Mouse (Mus musculus): ENCODE measurements at regions not wholly inside any gene's neighbourhood (a gene's known extent, or its start where the extent isn't known, plus 50 kb on each side); places are given as distances from the start of the nearest gene placed in this dataset.

DNA sequence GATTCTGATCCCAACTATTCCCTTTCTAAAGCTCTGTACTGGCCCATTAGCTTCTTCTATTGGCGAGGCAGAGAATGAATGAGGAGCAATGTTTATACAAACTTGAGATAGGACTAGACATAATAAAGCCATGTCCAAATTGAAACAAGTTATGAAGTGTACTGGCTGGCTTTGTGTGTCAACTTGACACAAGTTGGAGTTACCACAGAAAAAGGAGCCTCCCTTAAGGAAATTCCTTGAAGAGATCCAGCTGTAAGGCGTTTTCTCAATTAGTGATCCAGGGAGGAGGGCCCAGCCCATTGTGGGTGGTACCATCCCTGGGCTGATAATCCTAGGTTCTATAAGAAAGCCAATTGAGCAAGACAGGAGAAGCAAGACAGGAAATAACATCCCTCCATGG is 135.9 kb upstream of the Cr2 start:
- no peak for ATAC-seq (ENCODE audit: extremely low read depth, insufficient number of reproducible peaks, low FRiP score, poor library complexity, severe bottlenecking)

- ATAC-seq (ENCODE audit: extremely low read depth, insufficient number of reproducible peaks, low FRiP score, poor library complexity, severe bottlenecking), result no peak
Observed at GRCm38 (mm10) chr1:195285076-195285475, 108.6 kb upstream of the Cr2 start.

DNA sequence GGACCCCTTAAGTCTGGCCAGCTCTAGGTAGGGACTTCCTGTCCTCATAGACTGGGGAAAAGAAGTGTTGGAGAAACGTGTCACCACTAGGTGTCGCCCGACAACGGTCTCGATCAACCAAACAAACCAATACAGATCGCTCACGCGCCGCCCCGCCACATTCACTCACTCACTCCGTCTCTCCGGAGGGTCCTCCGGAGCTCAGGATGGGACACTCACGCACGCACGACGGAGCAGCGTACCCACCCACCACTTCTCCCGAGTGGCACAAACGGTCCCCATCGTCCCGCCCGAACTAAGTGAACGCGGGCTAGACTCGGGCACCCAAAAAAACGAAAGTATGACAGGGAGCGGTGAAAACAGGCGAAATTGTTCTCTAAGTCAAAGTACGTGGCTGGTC is 65.0 kb upstream of the Cr2 start:
- no peak for ATAC-seq (ENCODE audit: extremely low read depth, insufficient number of reproducible peaks, low FRiP score, poor library complexity, severe bottlenecking)

DNA sequence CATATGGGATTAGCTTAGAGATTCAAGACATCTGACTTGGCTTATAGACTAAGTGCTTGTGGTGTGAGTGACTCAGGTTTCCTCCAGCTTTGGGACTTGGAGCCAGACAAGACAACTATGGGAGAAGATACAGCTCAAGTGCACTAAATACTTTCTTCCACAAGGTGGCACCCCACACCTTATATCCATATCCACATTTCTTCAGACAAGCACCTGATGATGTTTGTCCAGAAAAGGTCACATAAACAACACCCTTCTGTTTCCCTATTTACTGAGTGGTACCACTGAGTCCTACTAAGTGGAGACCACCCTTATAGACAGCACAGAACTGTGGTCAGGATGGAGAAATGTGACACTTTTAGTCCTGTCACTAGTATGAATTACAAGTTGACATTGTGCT is 56.1 kb upstream of the Cr2 start:
- ATAC-seq (ENCODE audit: extremely low read depth, insufficient number of reproducible peaks, low FRiP score, poor library complexity, severe bottlenecking), result peak; percentile 92

DNA sequence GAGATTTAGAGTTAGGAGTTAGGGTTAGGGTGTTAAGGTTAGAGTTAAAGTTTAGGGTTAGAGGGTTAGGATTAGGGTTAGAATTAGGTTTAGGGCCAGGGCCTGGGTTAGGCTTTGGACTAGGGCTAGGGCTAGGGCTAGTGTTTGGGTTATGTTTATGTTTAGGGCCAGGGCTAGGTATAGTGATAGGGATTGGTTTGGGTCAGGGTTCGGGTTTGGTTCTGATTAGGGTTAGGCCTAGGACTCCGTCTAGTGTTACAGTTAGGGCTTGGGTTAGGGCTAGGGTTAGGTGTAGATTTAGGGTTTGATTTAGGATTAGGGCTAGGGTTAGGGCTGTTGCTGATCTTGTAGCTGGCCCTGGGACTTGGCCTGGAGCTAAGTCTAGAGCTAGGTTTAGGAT is 50.5 kb upstream of the Cr2 start:
- ATAC-seq (ENCODE audit: extremely low read depth, insufficient number of reproducible peaks, low FRiP score, poor library complexity, severe bottlenecking), result no peak

All from neutrophil, adult 5-6 weeks (primary cell).